Mouse (Mus musculus): Measurements from ENCODE around the gene Camk1d. TPM values are rescaled to one million over a fixed set of nuclear protein-coding genes. Genes with fewer than 3 reads are reported as not detected.

Camk1d gene
- 10.4 and 11.3 TPM in 2 replicates for polyA plus RNA-seq (2015; fragmentation: Nextera tagmentation; extraction: Ambion mirVana)

- Histone ChIP-seq H3K36me3 (ENCODE audit: control insufficient read depth, insufficient read depth, low read length) (no peaks in the 10 kb centered on the region), H3K9ac (ENCODE audit: low read length) (peak within 1 kb of the TSS; percentile 89), H3K27me3 (ENCODE audit: control insufficient read depth, insufficient read depth, low read length) (no peaks in the 10 kb centered on the region), H3K4me2 (ENCODE audit: low read depth, low read length) (peak within 1 kb of the TSS; percentile 97), H3K9me3 (replicated peaks; ENCODE audit: control insufficient read depth, low read length) (peaks cover 6% of the 10 kb centered on the region; the same call in 1 of the 2 replicates), H3K27ac (ENCODE audit: low read length) (peak within 1 kb of the TSS; percentile 81), H3K4me1 (ENCODE audit: control insufficient read depth, insufficient read depth, low read length) (0 out of 2 replicates have a peak, but pooled peaks cover 8% of the 10 kb centered on the region), H3K4me3 (replicated peaks; ENCODE audit: low read length) (peak within 1 kb of the TSS; percentile 77)
- under 1% methylated on average over 76 of the region's 80 CpGs for WGBS
- ATAC-seq (ENCODE audit: insufficient read depth, low FRiP score) = peak; percentile 84
These were observed at the start of gene Camk1d for GRCm38 (mm10) chr2:5714211-5715053. Gene Camk1d (minus strand): TSS chr2:5714515.

GRCm38 (mm10) chr2:5762031-5762430, 47.7 kb upstream of the Camk1d start:
- 95% methylated on average over 3 of the region's 3 CpGs for WGBS
- ATAC-seq (ENCODE audit: insufficient read depth, low FRiP score) = no peak
- Histone ChIP-seq H3K4me2 (ENCODE audit: low read depth, low read length) (no peak overlapping the region), H3K4me1 (ENCODE audit: control insufficient read depth, insufficient read depth, low read length) (no peaks in the 10 kb centered on the region), H3K9ac (ENCODE audit: low read length) (no peak overlapping the region), H3K27ac (ENCODE audit: low read length) (no peak overlapping the region), H3K9me3 (replicated peaks; ENCODE audit: control insufficient read depth, low read length) (no peaks in the 10 kb centered on the region), H3K36me3 (ENCODE audit: control insufficient read depth, insufficient read depth, low read length) (no peaks in the 10 kb centered on the region), H3K27me3 (ENCODE audit: control insufficient read depth, insufficient read depth, low read length) (no peaks in the 10 kb centered on the region), H3K4me3 (replicated peaks; ENCODE audit: low read length) (no peak overlapping the region)

GRCm38 (mm10) chr2:5760479-5761008, 46.2 kb upstream of the Camk1d start:
- Histone ChIP-seq H3K27ac (ENCODE audit: low read length) (no peak overlapping the region), H3K9ac (ENCODE audit: low read length) (no peak overlapping the region), H3K4me3 (replicated peaks; ENCODE audit: low read length) (no peak overlapping the region), H3K4me1 (ENCODE audit: control insufficient read depth, insufficient read depth, low read length) (no peaks in the 10 kb centered on the region), H3K36me3 (ENCODE audit: control insufficient read depth, insufficient read depth, low read length) (no peaks in the 10 kb centered on the region), H3K9me3 (replicated peaks; ENCODE audit: control insufficient read depth, low read length) (no peaks in the 10 kb centered on the region), H3K27me3 (ENCODE audit: control insufficient read depth, insufficient read depth, low read length) (no peaks in the 10 kb centered on the region), H3K4me2 (ENCODE audit: low read depth, low read length) (no peak overlapping the region)
- ATAC-seq (ENCODE audit: insufficient read depth, low FRiP score) = no peak
- 95% methylated on average over 8 of the region's 8 CpGs for WGBS

- Histone ChIP-seq H3K4me1 (ENCODE audit: control insufficient read depth, insufficient read depth, low read length) (no peaks in the 10 kb centered on the region), H3K27me3 (ENCODE audit: control insufficient read depth, insufficient read depth, low read length) (no peaks in the 10 kb centered on the region), H3K9me3 (replicated peaks; ENCODE audit: control insufficient read depth, low read length) (no peaks in the 10 kb centered on the region), H3K4me3 (replicated peaks; ENCODE audit: low read length) (no peak overlapping the region), H3K9ac (ENCODE audit: low read length) (no peak overlapping the region), H3K36me3 (ENCODE audit: control insufficient read depth, insufficient read depth, low read length) (no peaks in the 10 kb centered on the region), H3K4me2 (ENCODE audit: low read depth, low read length) (no peak overlapping the region), H3K27ac (ENCODE audit: low read length) (no peak overlapping the region)
- WGBS = 83% methylated on average over 2 of the region's 2 CpGs
- ATAC-seq (ENCODE audit: insufficient read depth, low FRiP score) = no peak
These were observed 44.3 kb upstream of the Camk1d start for GRCm38 (mm10) chr2:5758569-5758968.

GRCm38 (mm10) chr2:5750872-5751271, 36.6 kb upstream of the Camk1d start:
- no peaks in the 10 kb centered on the region for H3K27me3 ChIP-seq (ENCODE audit: control insufficient read depth, insufficient read depth, low read length)
- peaks cover 7% of the 10 kb centered on the region for H3K4me1 ChIP-seq (ENCODE audit: control insufficient read depth, insufficient read depth, low read length)
- 78% methylated on average over 3 of the region's 3 CpGs for WGBS
- no peak overlapping the region for H3K9ac ChIP-seq (ENCODE audit: low read length)
- H3K9me3 ChIP-seq (replicated peaks; ENCODE audit: control insufficient read depth, low read length) = no peaks in the 10 kb centered on the region
- H3K4me3 ChIP-seq (replicated peaks; ENCODE audit: low read length) = no peak overlapping the region
- no peak overlapping the region for H3K4me2 ChIP-seq (ENCODE audit: low read depth, low read length)
- H3K36me3 ChIP-seq (ENCODE audit: control insufficient read depth, insufficient read depth, low read length) = no peaks in the 10 kb centered on the region
- no peak overlapping the region for H3K27ac ChIP-seq (ENCODE audit: low read length)
- no peak for ATAC-seq (ENCODE audit: insufficient read depth, low FRiP score)

GRCm38 (mm10) chr2:5749210-5749609, 34.9 kb upstream of the Camk1d start:
- no peak overlapping the region for H3K4me3 ChIP-seq (replicated peaks; ENCODE audit: low read length)
- no peak for ATAC-seq (ENCODE audit: insufficient read depth, low FRiP score)
- 65% methylated on average over 6 of the region's 6 CpGs for WGBS
- H3K4me1 ChIP-seq (ENCODE audit: control insufficient read depth, insufficient read depth, low read length) = peaks cover 7% of the 10 kb centered on the region
- H3K4me2 ChIP-seq (ENCODE audit: low read depth, low read length) = no peak overlapping the region
- H3K27ac ChIP-seq (ENCODE audit: low read length) = no peak overlapping the region
- H3K9me3 ChIP-seq (replicated peaks; ENCODE audit: control insufficient read depth, low read length) = no peaks in the 10 kb centered on the region
- H3K27me3 ChIP-seq (ENCODE audit: control insufficient read depth, insufficient read depth, low read length) = no peaks in the 10 kb centered on the region
- no peak overlapping the region for H3K9ac ChIP-seq (ENCODE audit: low read length)
- H3K36me3 ChIP-seq (ENCODE audit: control insufficient read depth, insufficient read depth, low read length) = no peaks in the 10 kb centered on the region

- H3K27ac ChIP-seq (ENCODE audit: low read length) = peak overlapping the region; percentile 72; the same call in 1 of the 2 replicates
- no peaks in the 10 kb centered on the region for H3K9me3 ChIP-seq (replicated peaks; ENCODE audit: control insufficient read depth, low read length)
- peaks cover 7% of the 10 kb centered on the region for H3K4me1 ChIP-seq (ENCODE audit: control insufficient read depth, insufficient read depth, low read length)
- no peak overlapping the region for H3K4me2 ChIP-seq (ENCODE audit: low read depth, low read length)
- no peak for ATAC-seq (ENCODE audit: insufficient read depth, low FRiP score)
- no peaks in the 10 kb centered on the region for H3K27me3 ChIP-seq (ENCODE audit: control insufficient read depth, insufficient read depth, low read length)
- H3K36me3 ChIP-seq (ENCODE audit: control insufficient read depth, insufficient read depth, low read length) = no peaks in the 10 kb centered on the region
- H3K9ac ChIP-seq (ENCODE audit: low read length) = no peak overlapping the region
- WGBS = 85% methylated on average over 5 of the region's 5 CpGs
- no peak overlapping the region for H3K4me3 ChIP-seq (replicated peaks; ENCODE audit: low read length)
These were observed 33.3 kb upstream of the Camk1d start for GRCm38 (mm10) chr2:5747545-5748043.

- peak overlapping the region; percentile 21 for H3K4me3 ChIP-seq (replicated peaks; ENCODE audit: low read length)
These were observed 32.2 kb upstream of the Camk1d start for GRCm38 (mm10) chr2:5746529-5746928.

GRCm38 (mm10) chr2:5743886-5744285, 29.6 kb upstream of the Camk1d start:
- WGBS = 89% methylated on average over 8 of the region's 8 CpGs
- no peaks in the 10 kb centered on the region for H3K36me3 ChIP-seq (ENCODE audit: control insufficient read depth, insufficient read depth, low read length)
- no peak overlapping the region for H3K27ac ChIP-seq (ENCODE audit: low read length)
- no peak for ATAC-seq (ENCODE audit: insufficient read depth, low FRiP score)
- H3K9me3 ChIP-seq (replicated peaks; ENCODE audit: control insufficient read depth, low read length) = no peaks in the 10 kb centered on the region
- H3K4me3 ChIP-seq (replicated peaks; ENCODE audit: low read length) = no peak overlapping the region
- H3K4me1 ChIP-seq (ENCODE audit: control insufficient read depth, insufficient read depth, low read length) = peaks cover 7% of the 10 kb centered on the region
- H3K9ac ChIP-seq (ENCODE audit: low read length) = no peak overlapping the region
- H3K27me3 ChIP-seq (ENCODE audit: control insufficient read depth, insufficient read depth, low read length) = no peaks in the 10 kb centered on the region
- no peak overlapping the region for H3K4me2 ChIP-seq (ENCODE audit: low read depth, low read length)

More at GRCm38 (mm10) chr2:5746529-5746928, 32.2 kb upstream of the Camk1d start:
- peak overlapping the region; percentile 42; the same call in 1 of the 2 replicates for H3K9ac ChIP-seq (ENCODE audit: low read length)
- H3K4me2 ChIP-seq (ENCODE audit: low read depth, low read length) = peak overlapping the region; percentile 43
- H3K36me3 ChIP-seq (ENCODE audit: control insufficient read depth, insufficient read depth, low read length) = no peaks in the 10 kb centered on the region
- H3K27me3 ChIP-seq (ENCODE audit: control insufficient read depth, insufficient read depth, low read length) = no peaks in the 10 kb centered on the region
- peak overlapping the region; percentile 72 for H3K27ac ChIP-seq (ENCODE audit: low read length)
- peaks cover 7% of the 10 kb centered on the region for H3K4me1 ChIP-seq (ENCODE audit: control insufficient read depth, insufficient read depth, low read length)
- 51% methylated on average over 12 of the region's 12 CpGs for WGBS
- peak; percentile 69; the same call in 1 of the 2 replicates for ATAC-seq (ENCODE audit: insufficient read depth, low FRiP score)
- no peaks in the 10 kb centered on the region for H3K9me3 ChIP-seq (replicated peaks; ENCODE audit: control insufficient read depth, low read length)

Measured in stomach, embryonic 16.5 days (tissue).